Mouse (Mus musculus): ENCODE results near the gene Nr1d1.

DNA sequence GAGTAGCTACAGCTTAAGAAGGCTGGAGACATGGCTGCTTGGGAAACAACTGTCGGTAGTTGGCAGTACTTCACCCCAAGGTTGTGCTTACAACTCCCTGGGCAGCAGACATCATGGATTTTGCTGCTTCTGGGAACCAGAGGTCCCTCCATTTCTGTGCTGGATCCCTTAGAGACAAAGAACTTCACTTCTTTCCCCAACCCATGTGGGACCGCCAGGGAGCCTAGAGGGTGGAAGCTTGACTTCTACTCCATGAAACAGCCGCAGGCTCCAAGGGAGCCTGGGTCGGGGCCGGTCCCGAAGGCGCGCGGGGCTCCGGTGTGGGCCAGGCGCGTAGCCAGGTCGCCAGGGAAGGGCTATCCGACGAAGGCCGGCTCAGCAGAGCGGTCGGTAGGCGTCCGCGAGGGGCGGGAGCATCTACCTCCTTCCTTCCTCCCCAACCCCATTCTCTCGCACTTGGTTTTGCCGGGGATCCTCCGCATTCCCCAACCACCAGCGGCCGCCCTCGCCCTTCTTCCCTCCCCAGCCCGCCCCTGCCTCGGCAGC lies 19.4 kb upstream of the Nr1d1 start:
- peak; percentile 16; the same call in 1 of the 2 replicates for TF ChIP-seq CTCF (IDR thresholded peaks at IDR 0.05; ENCODE audit: low read depth)
- TF ChIP-seq EP300 (IDR thresholded peaks at IDR 0.05; ENCODE audit: low read depth) = no peak

Data from heart, postnatal 0 days (tissue).